Mouse (Mus musculus) T-helper 2 cell (primary cell): ENCODE measurements around the gene Gm3476.
"Not testable (repeated sequence)": the region's sequence is repeated elsewhere in the genome, so short reads cannot be mapped to it uniquely, and the experiment has no call there.

Experiments used
- in situ Hi-C: fragments of 300-600 bp; cut with MboI, MseI; formaldehyde crosslinking; loops from one replicate; pipeline ENCODE4 v1.15.1; 2025; ENCODE audit warnings: high pct_unique_total_duplicates

Gm3476 gene

GRCm38 (mm10) chr14:6125707-6126106 lies at the start of gene Gm3476:
Gene Gm3476 (minus strand): TSS chr14:6125807.
- in situ Hi-C loops = loop anchor here (25.0 kb wide), 2 partner anchors 787 to 1212 kb away; partner anchors contain the start of gene Gm5797

- in situ Hi-C loops = not testable (repeated sequence)
Measured at GRCm38 (mm10) chr14:6163538-6163937, 37.9 kb upstream of the Gm3476 start.

- in situ Hi-C loops = not testable (repeated sequence)
Measured at GRCm38 (mm10) chr14:6161085-6161484, 35.5 kb upstream of the Gm3476 start.

- in situ Hi-C loops = not testable (repeated sequence)
Measured at GRCm38 (mm10) chr14:6108272-6108925, 17.2 kb downstream of the Gm3476 start, which contains the start of gene Gm3468. Gene Gm3468 (minus strand): TSS chr14:6108665.

- in situ Hi-C loops = not testable (repeated sequence)
Measured at GRCm38 (mm10) chr14:6107500-6107899, 18.1 kb downstream of the Gm3476 start.

- in situ Hi-C loops = loop anchor here (25.0 kb wide), 1 partner anchor 1332 kb away; no protein-coding TSS in a partner anchor
Measured at GRCm38 (mm10) chr14:6093842-6094241, 31.8 kb downstream of the Gm3476 start, which contains the start of gene Gm8206. Gene Gm8206 (minus strand): TSS chr14:6093942.

- in situ Hi-C loops = not testable (repeated sequence)
Measured at GRCm38 (mm10) chr14:6058167-6058566, 67.4 kb downstream of the Gm3476 start, which contains the start of gene Gm6337. Gene Gm6337 (minus strand): TSS chr14:6058267.
